Mouse (Mus musculus): ENCODE data around the gene Trim31. TPM values are rescaled to one million over a fixed set of nuclear protein-coding genes. Genes with fewer than 3 reads are reported as not detected.

Gene Trim31
- polyA plus RNA-seq, 1 experiment = not detected

- Histone ChIP-seq H3K4me3 (no peak overlapping the region), H3K36me3 (ENCODE audit: control insufficient read depth, insufficient read depth) (no peaks in the 10 kb centered on the region), H3K4me2 (ENCODE audit: low read depth) (no peak overlapping the region), H3K27me3 (ENCODE audit: control insufficient read depth, insufficient read depth, insufficient read length) (no peaks in the 10 kb centered on the region), H3K79me2 (ENCODE audit: control insufficient read depth, insufficient read depth) (no peaks in the 10 kb centered on the region), H3ac (ENCODE audit: control insufficient read depth, insufficient read length) (no peak overlapping the region)
- TF ChIP-seq MAX (IDR thresholded peaks at IDR 0.05; ENCODE audit: low read depth) (no peak), CEBPB (IDR thresholded peaks at IDR 0.05; ENCODE audit: insufficient read depth, poor library complexity, severe bottlenecking) (no peak), POLR2A (IDR thresholded peaks at IDR 0.05; ENCODE audit: insufficient read length, low read depth) (no peak), MYOG (IDR thresholded peaks at IDR 0.05; ENCODE audit: control insufficient read depth in 1 of 3, insufficient read depth in 1 of 3, insufficient read length in 2 of 3, low read depth in 2 of 3) (no peak), MYOD1 (IDR thresholded peaks at IDR 0.05; ENCODE audit: control insufficient read depth in 1 of 3, insufficient read length in 2 of 3, low read depth in 2 of 3) (no peak), REST (IDR thresholded peaks at IDR 0.05; ENCODE audit: insufficient read depth, insufficient read length) (no peak), USF1 (IDR thresholded peaks at IDR 0.05; ENCODE audit: low read depth) (no peak), TCF3 (IDR thresholded peaks at IDR 0.05; ENCODE audit: insufficient read length, low read depth) (no peak), E2F4 (IDR thresholded peaks at IDR 0.05; ENCODE audit: insufficient read depth) (no peak), TCF12 (IDR thresholded peaks at IDR 0.05; ENCODE audit: insufficient read depth, poor library complexity, severe bottlenecking) (no peak), SRF (IDR thresholded peaks at IDR 0.05; ENCODE audit: control insufficient read depth, insufficient read length, low read depth) (no peak), POLR2AphosphoS2 (IDR thresholded peaks at IDR 0.05; ENCODE audit: insufficient read length, low read depth) (no peak)
Measured at GRCm38 (mm10) chr17:36892362-36892761, 5.6 kb upstream of the Trim31 start.

GRCm38 (mm10) chr17:36893387-36893786 lies 4.5 kb upstream of the Trim31 start:
- H3K27me3 ChIP-seq (ENCODE audit: control insufficient read depth, insufficient read depth, insufficient read length) = no peaks in the 10 kb centered on the region
- H3ac ChIP-seq (ENCODE audit: control insufficient read depth, insufficient read length) = no peak overlapping the region
- no peaks in the 10 kb centered on the region for H3K36me3 ChIP-seq (ENCODE audit: control insufficient read depth, insufficient read depth)
- no peak for TF ChIP-seq USF1 (IDR thresholded peaks at IDR 0.05; ENCODE audit: low read depth)
- TF ChIP-seq TCF12 (IDR thresholded peaks at IDR 0.05; ENCODE audit: insufficient read depth, poor library complexity, severe bottlenecking) = no peak
- no peak for TF ChIP-seq POLR2A (IDR thresholded peaks at IDR 0.05; ENCODE audit: insufficient read length, low read depth)
- TF ChIP-seq POLR2AphosphoS2 (IDR thresholded peaks at IDR 0.05; ENCODE audit: insufficient read length, low read depth) = no peak
- no peak for TF ChIP-seq MYOG (IDR thresholded peaks at IDR 0.05; ENCODE audit: control insufficient read depth in 1 of 3, insufficient read depth in 1 of 3, insufficient read length in 2 of 3, low read depth in 2 of 3)
- H3K4me3 ChIP-seq = no peak overlapping the region
- no peaks in the 10 kb centered on the region for H3K79me2 ChIP-seq (ENCODE audit: control insufficient read depth, insufficient read depth)
- no peak overlapping the region for H3K4me2 ChIP-seq (ENCODE audit: low read depth)

- H3K27me3 ChIP-seq (ENCODE audit: control insufficient read depth, insufficient read depth, insufficient read length) = no peaks in the 10 kb centered on the region
- H3K4me2 ChIP-seq (ENCODE audit: low read depth) = no peak overlapping the region
- no peak overlapping the region for H3K4me3 ChIP-seq
- H3ac ChIP-seq (ENCODE audit: control insufficient read depth, insufficient read length) = no peak overlapping the region
- no peaks in the 10 kb centered on the region for H3K36me3 ChIP-seq (ENCODE audit: control insufficient read depth, insufficient read depth)
- no peaks in the 10 kb centered on the region for H3K79me2 ChIP-seq (ENCODE audit: control insufficient read depth, insufficient read depth)
- TF ChIP-seq TCF3 (IDR thresholded peaks at IDR 0.05; ENCODE audit: insufficient read length, low read depth) (no peak), CEBPB (IDR thresholded peaks at IDR 0.05; ENCODE audit: insufficient read depth, poor library complexity, severe bottlenecking) (no peak), POLR2AphosphoS2 (IDR thresholded peaks at IDR 0.05; ENCODE audit: insufficient read length, low read depth) (no peak), MAX (IDR thresholded peaks at IDR 0.05; ENCODE audit: low read depth) (no peak), MYOD1 (IDR thresholded peaks at IDR 0.05; ENCODE audit: control insufficient read depth in 1 of 3, insufficient read length in 2 of 3, low read depth in 2 of 3) (no peak)
Measured at GRCm38 (mm10) chr17:36896583-36896982, 1.3 kb upstream of the Trim31 start.

DNA sequence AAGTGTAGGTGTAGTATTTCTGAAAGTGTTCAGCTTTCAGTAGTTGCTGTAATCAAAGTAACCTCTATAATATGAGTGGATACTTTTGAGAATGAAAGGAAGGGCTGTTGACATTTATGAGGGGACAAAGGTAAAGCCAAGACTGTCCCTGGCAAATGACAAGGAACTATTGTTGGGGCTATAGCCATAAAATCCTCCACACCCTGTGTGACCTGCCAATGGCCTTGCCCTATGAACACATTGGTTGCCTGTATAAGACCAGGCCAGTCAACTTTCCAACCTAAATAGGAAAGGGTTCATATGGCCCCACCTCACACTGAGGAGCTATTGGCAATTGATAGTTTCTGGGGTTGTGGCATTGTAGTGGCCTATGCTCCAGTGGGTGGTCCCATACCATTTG lies 853 bp upstream of the Trim31 start:
- Histone ChIP-seq H3K79me2 (ENCODE audit: control insufficient read depth, insufficient read depth) (no peaks in the 10 kb centered on the region), H3K4me3 (no peak overlapping the region), H3K27me3 (ENCODE audit: control insufficient read depth, insufficient read depth, insufficient read length) (no peaks in the 10 kb centered on the region), H3K4me2 (ENCODE audit: low read depth) (no peak overlapping the region), H3ac (ENCODE audit: control insufficient read depth, insufficient read length) (no peak overlapping the region), H3K36me3 (ENCODE audit: control insufficient read depth, insufficient read depth) (no peaks in the 10 kb centered on the region)
- TF ChIP-seq USF1 (IDR thresholded peaks at IDR 0.05; ENCODE audit: low read depth) = no peak
- TF ChIP-seq POLR2AphosphoS2 (IDR thresholded peaks at IDR 0.05; ENCODE audit: insufficient read length, low read depth) = no peak
- no peak for TF ChIP-seq MAX (IDR thresholded peaks at IDR 0.05; ENCODE audit: low read depth)

DNA sequence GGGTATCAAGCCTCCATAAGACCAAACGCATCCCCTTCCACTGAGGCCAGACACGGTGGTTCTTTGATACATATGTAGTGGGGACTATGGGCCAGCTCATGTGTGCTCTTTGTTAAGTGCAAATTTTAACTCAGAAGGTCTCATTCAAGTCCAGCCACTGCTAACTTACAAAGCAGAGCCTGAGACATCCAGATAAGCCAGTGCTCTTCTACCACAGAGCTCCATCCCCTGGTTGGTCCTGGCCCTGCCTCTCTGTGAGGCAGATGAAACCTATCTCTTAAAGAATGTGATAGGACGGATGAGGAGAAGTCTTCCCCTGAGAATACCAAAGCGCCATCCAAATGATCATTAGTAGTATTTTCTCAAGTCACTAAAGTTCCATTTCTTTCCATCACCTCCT lies 1.5 kb downstream of the Trim31 start:
- Histone ChIP-seq H3ac (ENCODE audit: control insufficient read depth, insufficient read length) (no peak overlapping the region), H3K36me3 (ENCODE audit: control insufficient read depth, insufficient read depth) (no peaks in the 10 kb centered on the region), H3K4me3 (no peak overlapping the region), H3K79me2 (ENCODE audit: control insufficient read depth, insufficient read depth) (no peaks in the 10 kb centered on the region), H3K4me2 (ENCODE audit: low read depth) (no peak overlapping the region), H3K27me3 (ENCODE audit: control insufficient read depth, insufficient read depth, insufficient read length) (no peaks in the 10 kb centered on the region)
- no peak for TF ChIP-seq MAX (IDR thresholded peaks at IDR 0.05; ENCODE audit: low read depth)
- no peak for TF ChIP-seq REST (IDR thresholded peaks at IDR 0.05; ENCODE audit: insufficient read depth, insufficient read length)
- no peak for TF ChIP-seq MYOG (IDR thresholded peaks at IDR 0.05; ENCODE audit: control insufficient read depth in 1 of 3, insufficient read depth in 1 of 3, insufficient read length in 2 of 3, low read depth in 2 of 3)
- TF ChIP-seq TCF12 (IDR thresholded peaks at IDR 0.05; ENCODE audit: insufficient read depth, poor library complexity, severe bottlenecking) = no peak
- no peak for TF ChIP-seq MYOD1 (IDR thresholded peaks at IDR 0.05; ENCODE audit: control insufficient read depth in 1 of 3, insufficient read length in 2 of 3, low read depth in 2 of 3)

GRCm38 (mm10) chr17:36900001-36900400 lies 2.1 kb downstream of the Trim31 start:
- no peaks in the 10 kb centered on the region for H3K36me3 ChIP-seq (ENCODE audit: control insufficient read depth, insufficient read depth)
- H3K79me2 ChIP-seq (ENCODE audit: control insufficient read depth, insufficient read depth) = no peaks in the 10 kb centered on the region
- H3K4me3 ChIP-seq = no peak overlapping the region
- TF ChIP-seq SRF (IDR thresholded peaks at IDR 0.05; ENCODE audit: control insufficient read depth, insufficient read length, low read depth) (no peak), CEBPB (IDR thresholded peaks at IDR 0.05; ENCODE audit: insufficient read depth, poor library complexity, severe bottlenecking) (no peak), MAX (IDR thresholded peaks at IDR 0.05; ENCODE audit: low read depth) (no peak), E2F4 (IDR thresholded peaks at IDR 0.05; ENCODE audit: insufficient read depth) (no peak), TCF3 (IDR thresholded peaks at IDR 0.05; ENCODE audit: insufficient read length, low read depth) (no peak), POLR2A (IDR thresholded peaks at IDR 0.05; ENCODE audit: insufficient read length, low read depth) (no peak), MYOG (IDR thresholded peaks at IDR 0.05; ENCODE audit: control insufficient read depth in 1 of 3, insufficient read depth in 1 of 3, insufficient read length in 2 of 3, low read depth in 2 of 3) (no peak)
- H3K4me2 ChIP-seq (ENCODE audit: low read depth) = no peak overlapping the region
- no peaks in the 10 kb centered on the region for H3K27me3 ChIP-seq (ENCODE audit: control insufficient read depth, insufficient read depth, insufficient read length)
- H3ac ChIP-seq (ENCODE audit: control insufficient read depth, insufficient read length) = no peak overlapping the region

All from myocyte (in vitro differentiated cells).